Mouse (Mus musculus) midbrain, embryonic 14.5 days (tissue): ENCODE measurements at regions not wholly inside any gene's neighbourhood (a gene's known extent, or its start where the extent isn't known, plus 50 kb on each side); places are given as distances from the start of the nearest gene placed in this dataset.
"Not testable (repeated sequence)": the region's sequence is repeated elsewhere in the genome, so short reads cannot be mapped to it uniquely, and the experiment has no call there.

Source experiments
- ATAC-seq: fragments of 200-750 bp; cut with Nextera tagmentation; 2 replicates; pipeline ENCODE4 v1.8.0; 2017; ENCODE audit warnings: moderate number of reproducible peaks, moderate library complexity; ENCODE audit not compliant: low FRiP score, low TSS enrichment
- DNase-seq: peaks from one replicate; pipeline ENCODE4 v3.0.0-alpha.2; 2015
- H3K27ac ChIP-seq: fragments of 300-500 bp; sonication (generic); replicated peaks from 2 replicates; pipeline ENCODE4 v1.5.1; 2014; ENCODE audit warnings: mild to moderate bottlenecking, low read depth, low read length, moderate library complexity
- H3K27me3 ChIP-seq: fragments of 300-500 bp; sonication (generic); 2 replicates; pipeline ENCODE4 v1.6.1; 2014; ENCODE audit warnings: low read length, control low read depth, mixed read lengths; ENCODE audit not compliant: control insufficient read depth, insufficient read depth
- H3K36me3 ChIP-seq: fragments of 300-500 bp; sonication (generic); 2 replicates; pipeline ENCODE4 v1.6.1; 2014; ENCODE audit warnings: low read length, control low read depth; ENCODE audit not compliant: control insufficient read depth, insufficient read depth
- H3K4me1 ChIP-seq: fragments of 300-500 bp; sonication (generic); 2 replicates; pipeline ENCODE4 v1.6.1; 2014; ENCODE audit warnings: mild to moderate bottlenecking, antibody characterized with exemption, low read length, control low read depth; ENCODE audit not compliant: control insufficient read depth, insufficient read depth
- H3K4me2 ChIP-seq: fragments of 300-500 bp; sonication (generic); 2 replicates; pipeline ENCODE4 v1.6.1; 2014; ENCODE audit warnings: mild to moderate bottlenecking, low read length, moderate library complexity
- H3K4me3 ChIP-seq: fragments of 300-500 bp; sonication (generic); replicated peaks from 2 replicates; pipeline ENCODE4 v1.5.1; 2014; ENCODE audit warnings: low read depth, low read length
- H3K9ac ChIP-seq: fragments of 300-500 bp; sonication (generic); replicated peaks from 2 replicates; pipeline ENCODE4 v1.6.1; 2014; ENCODE audit warnings: mild to moderate bottlenecking, low read length, moderate library complexity
- H3K9me3 ChIP-seq: fragments of 300-500 bp; sonication (generic); 2 replicates; pipeline ENCODE4 v1.6.1; 2016; ENCODE audit warnings: low read length, control low read depth, mixed read lengths; ENCODE audit not compliant: control insufficient read depth
- WGBS: fragments of 180-500 bp; shearing (Covaris S2); extraction: QIAGEN DNeasy Blood & Tissue Kit; methylation state at CpG from one replicate; pipeline ENCODE4 v1.1.7; 2014; 5-methylcytosine and 5-hydroxymethylcytosine counted together

DNA sequence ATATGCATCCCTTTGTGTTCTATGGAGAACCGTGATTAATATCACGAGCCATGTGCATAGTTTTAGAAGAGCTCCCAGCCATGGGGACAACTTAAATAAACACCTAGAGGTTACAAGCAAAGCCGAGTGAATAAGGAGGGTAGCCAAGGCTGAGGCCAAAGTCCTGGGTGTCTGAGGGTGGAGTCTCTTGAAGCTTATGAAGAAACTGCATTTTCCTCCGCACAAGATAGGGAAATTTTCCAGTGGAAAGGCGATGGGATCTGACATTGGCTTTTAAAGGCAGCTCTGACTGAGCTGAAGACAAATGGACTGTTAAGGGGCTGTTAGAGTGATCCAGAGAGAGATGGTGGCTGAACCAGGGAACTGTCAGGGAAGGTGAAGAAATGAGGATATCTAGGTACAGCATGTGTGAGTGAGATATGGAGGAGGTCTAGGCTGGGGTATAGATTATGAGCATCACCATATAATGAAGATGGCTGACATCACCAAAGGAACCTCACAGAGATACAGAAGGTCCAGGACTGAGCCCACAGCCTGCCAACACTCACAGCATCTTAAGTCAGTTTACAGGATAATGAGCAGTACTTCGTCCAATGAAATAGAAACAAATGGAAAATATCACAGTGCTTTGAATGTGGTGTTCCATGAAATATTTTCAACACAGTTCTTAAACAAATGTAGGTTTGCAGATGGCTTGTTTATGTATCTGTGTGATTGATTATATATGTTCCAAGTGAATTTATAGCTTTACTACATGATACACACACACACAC lies 153.7 kb upstream of the Tenm4 start:
- no peak overlapping the region for H3K4me3 ChIP-seq
- H3K36me3 ChIP-seq, result no peaks in the 10 kb centered on the region
- no peak overlapping the region for H3K4me2 ChIP-seq
- H3K9me3 ChIP-seq, result no peaks in the 10 kb centered on the region
- no peaks in the 10 kb centered on the region for H3K4me1 ChIP-seq
- H3K27me3 ChIP-seq, result no peaks in the 10 kb centered on the region
- DNase-seq (no peak), ATAC-seq (no peak)
- 93% methylated on average over 6 of the region's 6 CpGs for WGBS
- no peak overlapping the region for H3K9ac ChIP-seq
- H3K27ac ChIP-seq, result no peak overlapping the region

- WGBS, result 94% methylated on average over 3 of the region's 3 CpGs
- no peak for DNase-seq
- no peak for ATAC-seq
Observed at GRCm38 (mm10) chr7:96024048-96024447, 147.0 kb upstream of the Tenm4 start.

DNA sequence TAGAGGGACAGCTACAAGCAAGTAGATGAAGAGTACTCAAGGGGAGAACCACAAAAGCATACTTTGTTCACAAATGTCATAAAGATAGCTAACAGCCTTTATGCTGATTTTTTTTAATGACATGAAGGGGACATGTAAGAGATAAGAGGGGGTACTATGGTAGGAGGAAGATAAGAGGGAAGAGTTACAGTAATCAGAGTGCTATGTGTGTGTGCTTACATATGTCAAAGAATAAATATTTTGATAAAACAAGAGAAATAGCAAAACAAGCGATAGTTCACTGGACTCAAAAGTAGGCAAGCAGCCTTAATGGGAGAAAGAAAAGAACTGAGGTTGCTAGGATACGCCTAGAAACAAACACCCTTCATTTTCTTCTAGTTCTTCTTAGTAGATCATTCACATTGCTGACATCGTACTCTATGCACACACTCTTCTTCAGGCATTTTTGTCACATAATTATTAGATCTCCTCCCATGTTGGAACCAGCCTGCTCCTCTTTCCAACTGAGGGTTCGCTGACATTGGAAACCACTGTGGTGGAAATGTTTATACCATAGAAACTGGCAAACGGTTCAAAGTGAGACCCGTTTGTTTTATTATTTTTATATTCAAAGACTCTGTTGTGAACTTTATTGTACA lies 144.1 kb upstream of the Tenm4 start:
- no peak for DNase-seq
- Histone ChIP-seq H3K27me3 (no peaks in the 10 kb centered on the region), H3K9me3 (no peaks in the 10 kb centered on the region; the same call in 1 of the 2 replicates), H3K4me2 (no peak overlapping the region), H3K4me3 (no peak overlapping the region), H3K4me1 (no peaks in the 10 kb centered on the region), H3K9ac (no peak overlapping the region), H3K27ac (no peak overlapping the region), H3K36me3 (no peaks in the 10 kb centered on the region)
- ATAC-seq, result no peak
- 89% methylated on average over 6 of the region's 6 CpGs for WGBS

More at GRCm38 (mm10) chr7:96024048-96024447, 147.0 kb upstream of the Tenm4 start:
- Histone ChIP-seq H3K4me3 (no peak overlapping the region), H3K4me1 (no peaks in the 10 kb centered on the region), H3K27ac (no peak overlapping the region), H3K36me3 (no peaks in the 10 kb centered on the region), H3K27me3 (no peaks in the 10 kb centered on the region), H3K9me3 (no peaks in the 10 kb centered on the region; the same call in 1 of the 2 replicates), H3K9ac (no peak overlapping the region), H3K4me2 (no peak overlapping the region)

DNA sequence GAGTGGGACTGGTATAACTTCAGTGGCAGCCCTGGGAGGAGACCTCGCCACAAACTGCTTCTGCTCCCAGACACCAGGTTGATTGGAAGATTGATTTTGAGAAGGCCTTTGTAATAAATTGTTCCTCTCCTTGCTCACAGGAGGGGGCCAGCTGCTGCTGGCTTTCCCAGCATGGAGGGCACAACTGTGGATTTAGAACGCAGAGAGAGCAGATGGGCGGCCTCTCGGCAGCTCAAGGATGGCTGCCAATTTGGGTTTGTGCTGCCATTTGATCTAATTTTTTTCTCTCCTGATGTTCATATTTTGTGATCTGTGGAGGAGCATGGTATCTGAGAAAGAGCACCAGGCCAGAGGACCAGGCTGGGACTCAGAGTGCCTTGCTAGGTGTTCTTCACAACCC lies 137.4 kb upstream of the Tenm4 start:
- no peak for ATAC-seq
- WGBS, result 72% methylated on average over 4 of the region's 4 CpGs

DNA sequence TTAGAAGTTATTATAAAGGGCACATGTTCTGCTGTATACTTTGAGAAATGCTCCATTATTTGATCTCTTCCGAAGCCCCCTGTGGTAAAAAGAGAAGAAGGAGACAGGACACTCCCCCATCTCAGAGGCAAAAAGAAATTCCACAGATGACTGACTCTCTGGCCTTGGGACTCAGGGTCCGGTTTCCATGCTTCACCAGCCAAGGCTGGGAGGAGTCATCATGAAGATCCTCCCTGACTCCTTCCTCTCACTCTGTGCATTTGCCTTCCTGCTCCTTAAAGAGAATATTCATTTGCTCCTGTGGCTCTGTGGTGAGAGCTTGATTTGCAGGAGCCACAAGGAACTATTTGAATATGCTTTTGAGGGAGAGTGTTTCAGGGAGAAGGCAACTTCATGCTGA lies 135.6 kb upstream of the Tenm4 start:
- Histone ChIP-seq H3K27me3 (no peaks in the 10 kb centered on the region), H3K4me1 (no peaks in the 10 kb centered on the region), H3K36me3 (no peaks in the 10 kb centered on the region), H3K4me3 (no peak overlapping the region), H3K9me3 (no peaks in the 10 kb centered on the region), H3K27ac (no peak overlapping the region), H3K9ac (no peak overlapping the region), H3K4me2 (no peak overlapping the region)
- no peak for DNase-seq
- ATAC-seq, result no peak
- WGBS, result 31% methylated on average over 2 of the region's 2 CpGs

More for the DNA sequence above, 137.4 kb upstream of the Tenm4 start:
- no peaks in the 10 kb centered on the region for H3K27me3 ChIP-seq
- H3K9me3 ChIP-seq, result no peaks in the 10 kb centered on the region
- H3K27ac ChIP-seq, result no peak overlapping the region
- H3K9ac ChIP-seq, result no peak overlapping the region
- no peak for DNase-seq
- H3K4me2 ChIP-seq, result no peak overlapping the region
- H3K4me3 ChIP-seq, result no peak overlapping the region
- H3K36me3 ChIP-seq, result no peaks in the 10 kb centered on the region
- no peaks in the 10 kb centered on the region for H3K4me1 ChIP-seq

GRCm38 (mm10) chr7:96039628-96040027 lies 131.4 kb upstream of the Tenm4 start:
- H3K9ac ChIP-seq, result no peak overlapping the region
- no peak overlapping the region for H3K27ac ChIP-seq
- no peak for ATAC-seq
- 37% methylated on average over 6 of the region's 6 CpGs for WGBS
- H3K9me3 ChIP-seq, result no peaks in the 10 kb centered on the region; the same call in 1 of the 2 replicates
- no peaks in the 10 kb centered on the region for H3K4me1 ChIP-seq
- no peaks in the 10 kb centered on the region for H3K27me3 ChIP-seq
- H3K36me3 ChIP-seq, result no peaks in the 10 kb centered on the region
- no peak for DNase-seq
- H3K4me2 ChIP-seq, result no peak overlapping the region
- H3K4me3 ChIP-seq, result no peak overlapping the region

- ATAC-seq (no peak), DNase-seq (no peak)
- no peaks in the 10 kb centered on the region for H3K4me1 ChIP-seq
- peaks cover 3% of the 10 kb centered on the region; the same call in 1 of the 2 replicates for H3K9me3 ChIP-seq
- no peaks in the 10 kb centered on the region for H3K27me3 ChIP-seq
- no peak overlapping the region for H3K9ac ChIP-seq
- H3K4me3 ChIP-seq, result no peak overlapping the region
- H3K27ac ChIP-seq, result no peak overlapping the region
- no peak overlapping the region for H3K4me2 ChIP-seq
- WGBS, result 48% methylated on average over 4 of the region's 4 CpGs
- no peaks in the 10 kb centered on the region for H3K36me3 ChIP-seq
Observed at GRCm38 (mm10) chr7:96041806-96042205, 129.2 kb upstream of the Tenm4 start.

GRCm38 (mm10) chr7:96051631-96052030 lies 119.4 kb upstream of the Tenm4 start:
- no peaks in the 10 kb centered on the region for H3K27me3 ChIP-seq
- no peak for ATAC-seq
- no peak overlapping the region for H3K27ac ChIP-seq
- no peak overlapping the region for H3K9ac ChIP-seq
- no peaks in the 10 kb centered on the region for H3K36me3 ChIP-seq
- no peak overlapping the region for H3K4me3 ChIP-seq
- peaks cover 11% of the 10 kb centered on the region; the same call in 1 of the 2 replicates for H3K9me3 ChIP-seq
- no peak for DNase-seq
- WGBS, result 88% methylated on average over 1 of the region's 1 CpGs
- H3K4me1 ChIP-seq, result no peaks in the 10 kb centered on the region
- no peak overlapping the region for H3K4me2 ChIP-seq

DNA sequence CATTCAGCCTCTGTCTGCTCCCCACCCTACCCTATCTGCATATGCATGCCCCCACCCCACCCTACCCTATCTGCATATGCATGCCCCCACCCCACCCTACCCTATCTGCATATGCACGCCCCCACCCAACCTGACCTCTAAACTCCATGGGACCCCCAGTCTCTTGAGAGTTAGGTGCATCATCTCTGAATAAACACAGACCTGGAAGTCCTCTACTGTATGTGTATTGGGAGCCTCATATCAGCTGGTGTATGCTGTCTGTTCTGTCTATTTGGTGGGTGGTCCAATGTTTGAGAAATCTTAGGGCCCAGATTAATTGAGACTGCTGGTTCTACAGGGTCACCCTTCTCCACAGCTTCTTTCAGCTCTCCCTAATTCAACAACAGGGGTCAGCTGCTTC lies 109.4 kb upstream of the Tenm4 start:
- DNase-seq, H3K27ac ChIP-seq, H3K4me1 ChIP-seq, H3K27me3 ChIP-seq, H3K4me2 ChIP-seq, H3K4me3 ChIP-seq, H3K9me3 ChIP-seq, H3K9ac ChIP-seq, ATAC-seq, H3K36me3 ChIP-seq: not testable (repeated sequence)
- 53% methylated on average over 1 of the region's 1 CpGs for WGBS
